Mouse (Mus musculus): ENCODE measurements around the gene Cox5a. TPM values are rescaled to one million over a fixed set of nuclear protein-coding genes. Genes with fewer than 3 reads are reported as not detected.

The Cox5a gene
- polyA plus RNA-seq, 1 experiment from 2014 or later = 641 TPM

GRCm38 (mm10) chr9:57560263-57560662, 39.2 kb downstream of the Cox5a start:
- peak overlapping the region; percentile 75 for H3K4me2 ChIP-seq (ENCODE audit: low read depth, severe bottlenecking)
- H3K4me1 ChIP-seq (ENCODE audit: control insufficient read depth, insufficient read depth, low read length) = peaks cover 7% of the 10 kb centered on the region
- 30% methylated on average over 7 of the region's 7 CpGs for whole genome bisulfite sequencing
- H3K9ac ChIP-seq (ENCODE audit: low read length) = peak overlapping the region; percentile 31; the same call in 1 of the 2 replicates
- no peak for ATAC-seq (ENCODE audit: insufficient number of reproducible peaks, low FRiP score, low TSS enrichment, low read depth)
- DNase-seq (ENCODE audit: low spot score) = no peak
- peak overlapping the region; percentile 50 for H3K4me3 ChIP-seq (ENCODE audit: low read depth, low read length)
- no peaks in the 10 kb centered on the region for H3K27me3 ChIP-seq (ENCODE audit: control insufficient read depth, insufficient read depth, low read length)
- no peak overlapping the region for H3K27ac ChIP-seq (replicated peaks; ENCODE audit: low read depth, low read length)
- no peaks in the 10 kb centered on the region for H3K9me3 ChIP-seq (ENCODE audit: control insufficient read depth, low read length)
- no peaks in the 10 kb centered on the region for H3K36me3 ChIP-seq (ENCODE audit: control insufficient read depth, insufficient read depth, low read length)

- Histone ChIP-seq H3K36me3 (ENCODE audit: control insufficient read depth, insufficient read depth, low read length) (no peaks in the 10 kb centered on the region), H3K27me3 (ENCODE audit: control insufficient read depth, insufficient read depth, low read length) (no peaks in the 10 kb centered on the region), H3K9me3 (ENCODE audit: control insufficient read depth, low read length) (no peaks in the 10 kb centered on the region), H3K9ac (ENCODE audit: low read length) (peak within 1 kb of the TSS; percentile 31), H3K27ac (replicated peaks; ENCODE audit: low read depth, low read length) (no peak within 1 kb of the TSS), H3K4me2 (ENCODE audit: low read depth, severe bottlenecking) (peak within 1 kb of the TSS; percentile 75), H3K4me3 (ENCODE audit: low read depth, low read length) (peak within 1 kb of the TSS; percentile 50), H3K4me1 (ENCODE audit: control insufficient read depth, insufficient read depth, low read length) (peaks cover 7% of the 10 kb centered on the region)
- WGBS = under 1% methylated on average over 37 of the region's 37 CpGs
- peak; percentile 99 for ATAC-seq (ENCODE audit: insufficient number of reproducible peaks, low FRiP score, low TSS enrichment, low read depth)
- peak; percentile 94 for DNase-seq (ENCODE audit: low spot score)
Measured at GRCm38 (mm10) chr9:57560861-57561710, 40.0 kb downstream of the Cox5a start, which contains the start of gene Scamp2. Gene Scamp2 (plus strand): TSS chr9:57560943.

GRCm38 (mm10) chr9:57561711-57562099, 40.6 kb downstream of the Cox5a start:
- peak overlapping the region; percentile 75 for H3K4me2 ChIP-seq (ENCODE audit: low read depth, severe bottlenecking)
- WGBS = 80% methylated on average over 13 of the region's 13 CpGs
- H3K9me3 ChIP-seq (ENCODE audit: control insufficient read depth, low read length) = no peaks in the 10 kb centered on the region
- ATAC-seq (ENCODE audit: insufficient number of reproducible peaks, low FRiP score, low TSS enrichment, low read depth) (no peak), DNase-seq (ENCODE audit: low spot score) (no peak)
- no peaks in the 10 kb centered on the region for H3K27me3 ChIP-seq (ENCODE audit: control insufficient read depth, insufficient read depth, low read length)
- no peak overlapping the region for H3K9ac ChIP-seq (ENCODE audit: low read length)
- H3K4me1 ChIP-seq (ENCODE audit: control insufficient read depth, insufficient read depth, low read length) = peaks cover 7% of the 10 kb centered on the region
- peak overlapping the region; percentile 50 for H3K4me3 ChIP-seq (ENCODE audit: low read depth, low read length)
- H3K27ac ChIP-seq (replicated peaks; ENCODE audit: low read depth, low read length) = no peak overlapping the region
- no peaks in the 10 kb centered on the region for H3K36me3 ChIP-seq (ENCODE audit: control insufficient read depth, insufficient read depth, low read length)

GRCm38 (mm10) chr9:57562896-57563372, 41.9 kb downstream of the Cox5a start:
- ATAC-seq (ENCODE audit: insufficient number of reproducible peaks, low FRiP score, low TSS enrichment, low read depth) = no peak
- Histone ChIP-seq H3K4me3 (ENCODE audit: low read depth, low read length) (no peak overlapping the region), H3K9ac (ENCODE audit: low read length) (no peak overlapping the region), H3K27me3 (ENCODE audit: control insufficient read depth, insufficient read depth, low read length) (no peaks in the 10 kb centered on the region), H3K9me3 (ENCODE audit: control insufficient read depth, low read length) (no peaks in the 10 kb centered on the region), H3K4me2 (ENCODE audit: low read depth, severe bottlenecking) (no peak overlapping the region), H3K27ac (replicated peaks; ENCODE audit: low read depth, low read length) (no peak overlapping the region), H3K4me1 (ENCODE audit: control insufficient read depth, insufficient read depth, low read length) (peaks cover 7% of the 10 kb centered on the region), H3K36me3 (ENCODE audit: control insufficient read depth, insufficient read depth, low read length) (no peaks in the 10 kb centered on the region)
- no peak for DNase-seq (ENCODE audit: low spot score)
- WGBS = 69% methylated on average over 4 of the region's 4 CpGs

GRCm38 (mm10) chr9:57564609-57565008, 43.5 kb downstream of the Cox5a start:
- ATAC-seq (ENCODE audit: insufficient number of reproducible peaks, low FRiP score, low TSS enrichment, low read depth) (no peak), DNase-seq (ENCODE audit: low spot score) (no peak)
- H3K27me3 ChIP-seq (ENCODE audit: control insufficient read depth, insufficient read depth, low read length) = no peaks in the 10 kb centered on the region
- H3K9me3 ChIP-seq (ENCODE audit: control insufficient read depth, low read length) = no peaks in the 10 kb centered on the region
- peaks cover 7% of the 10 kb centered on the region for H3K4me1 ChIP-seq (ENCODE audit: control insufficient read depth, insufficient read depth, low read length)
- H3K27ac ChIP-seq (replicated peaks; ENCODE audit: low read depth, low read length) = no peak overlapping the region
- no peaks in the 10 kb centered on the region for H3K36me3 ChIP-seq (ENCODE audit: control insufficient read depth, insufficient read depth, low read length)
- no peak overlapping the region for H3K9ac ChIP-seq (ENCODE audit: low read length)
- H3K4me3 ChIP-seq (ENCODE audit: low read depth, low read length) = no peak overlapping the region
- WGBS = 93% methylated on average over 6 of the region's 6 CpGs
- H3K4me2 ChIP-seq (ENCODE audit: low read depth, severe bottlenecking) = no peak overlapping the region

- H3K9me3 ChIP-seq (ENCODE audit: control insufficient read depth, low read length) = no peaks in the 10 kb centered on the region
- H3K4me2 ChIP-seq (ENCODE audit: low read depth, severe bottlenecking) = no peak overlapping the region
- no peak overlapping the region for H3K27ac ChIP-seq (replicated peaks; ENCODE audit: low read depth, low read length)
- no peak overlapping the region for H3K9ac ChIP-seq (ENCODE audit: low read length)
- no peaks in the 10 kb centered on the region for H3K27me3 ChIP-seq (ENCODE audit: control insufficient read depth, insufficient read depth, low read length)
- DNase-seq (ENCODE audit: low spot score) (no peak), ATAC-seq (ENCODE audit: insufficient number of reproducible peaks, low FRiP score, low TSS enrichment, low read depth) (no peak)
- no peak overlapping the region for H3K4me3 ChIP-seq (ENCODE audit: low read depth, low read length)
- H3K4me1 ChIP-seq (ENCODE audit: control insufficient read depth, insufficient read depth, low read length) = peaks cover 7% of the 10 kb centered on the region
- no peaks in the 10 kb centered on the region for H3K36me3 ChIP-seq (ENCODE audit: control insufficient read depth, insufficient read depth, low read length)
- WGBS = 50% methylated on average over 10 of the region's 10 CpGs
Measured at GRCm38 (mm10) chr9:57565741-57566221, 44.7 kb downstream of the Cox5a start.

GRCm38 (mm10) chr9:57566846-57567245, 45.8 kb downstream of the Cox5a start:
- Histone ChIP-seq H3K9ac (ENCODE audit: low read length) (no peak overlapping the region), H3K27me3 (ENCODE audit: control insufficient read depth, insufficient read depth, low read length) (no peaks in the 10 kb centered on the region), H3K4me1 (ENCODE audit: control insufficient read depth, insufficient read depth, low read length) (peaks cover under 1% of the 10 kb centered on the region; the same call in 1 of the 2 replicates), H3K27ac (replicated peaks; ENCODE audit: low read depth, low read length) (no peak overlapping the region), H3K4me2 (ENCODE audit: low read depth, severe bottlenecking) (no peak overlapping the region), H3K4me3 (ENCODE audit: low read depth, low read length) (no peak overlapping the region), H3K9me3 (ENCODE audit: control insufficient read depth, low read length) (no peaks in the 10 kb centered on the region), H3K36me3 (ENCODE audit: control insufficient read depth, insufficient read depth, low read length) (no peaks in the 10 kb centered on the region)
- 54% methylated on average over 8 of the region's 8 CpGs for WGBS
- ATAC-seq (ENCODE audit: insufficient number of reproducible peaks, low FRiP score, low TSS enrichment, low read depth) = no peak
- DNase-seq (ENCODE audit: low spot score) = no peak

GRCm38 (mm10) chr9:57568500-57568899, 47.4 kb downstream of the Cox5a start:
- Histone ChIP-seq H3K4me1 (ENCODE audit: control insufficient read depth, insufficient read depth, low read length) (no peaks in the 10 kb centered on the region), H3K9me3 (ENCODE audit: control insufficient read depth, low read length) (no peaks in the 10 kb centered on the region), H3K4me2 (ENCODE audit: low read depth, severe bottlenecking) (no peak overlapping the region), H3K36me3 (ENCODE audit: control insufficient read depth, insufficient read depth, low read length) (no peaks in the 10 kb centered on the region), H3K27ac (replicated peaks; ENCODE audit: low read depth, low read length) (no peak overlapping the region), H3K27me3 (ENCODE audit: control insufficient read depth, insufficient read depth, low read length) (no peaks in the 10 kb centered on the region), H3K4me3 (ENCODE audit: low read depth, low read length) (no peak overlapping the region), H3K9ac (ENCODE audit: low read length) (no peak overlapping the region)
- no peak for ATAC-seq (ENCODE audit: insufficient number of reproducible peaks, low FRiP score, low TSS enrichment, low read depth)
- 95% methylated on average over 6 of the region's 6 CpGs for WGBS
- no peak for DNase-seq (ENCODE audit: low spot score)

All from limb, embryonic 11.5 days (tissue).